Comparison of ENCODE assay signal across 8 mouse cellular contexts in the genomic region with DNA sequence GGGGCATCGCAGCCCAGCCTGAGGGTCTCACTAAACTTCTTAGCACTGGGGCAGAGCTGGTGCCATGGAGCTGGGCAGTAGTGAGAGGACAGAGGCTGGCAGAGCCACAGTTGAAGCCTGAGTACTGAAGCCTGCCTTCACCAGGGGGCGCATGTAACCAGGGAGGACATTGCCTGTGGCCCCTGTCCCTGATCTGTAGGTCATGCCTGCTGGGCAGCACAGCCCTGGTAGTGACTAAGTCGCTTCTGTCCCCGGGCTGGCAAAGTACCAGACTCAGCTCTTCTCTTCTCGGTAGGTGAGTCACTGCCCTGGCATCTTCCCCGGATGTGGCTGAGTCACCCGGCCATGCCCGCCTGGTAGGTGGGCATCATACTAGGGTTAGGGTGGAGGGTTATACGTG. TPM values are rescaled to one million over a fixed set of nuclear protein-coding genes. Genes with fewer than 3 reads are reported as not detected.
A peak's percentile ranks its signal among the peaks of the same experiment; 100 is the strongest.
DNase-seq lines count a peak whose midpoint lies in the region; ATAC-seq and TF ChIP-seq lines count a peak whose summit lies in the region.

No protein-coding gene starts in this region.

- TF ChIP-seq CTCF in left cerebral cortex, adult 2 months (IDR thresholded peaks at IDR 0.05), result peak; percentile 55

- peaks cover 87% of the 10 kb centered on the region for H3K4me1 ChIP-seq in embryonic facial prominence, embryonic 12.5 days
- peaks cover 83% of the 10 kb centered on the region for H3K4me1 ChIP-seq in limb, embryonic 14.5 days (ENCODE audit: control insufficient read depth, insufficient read depth, low read length)
- peaks cover 79% of the 10 kb centered on the region for H3K4me1 ChIP-seq in neural tube, embryonic 12.5 days

- H3K4me2 ChIP-seq in embryonic facial prominence, embryonic 12.5 days (replicated peaks), result peak overlapping the region; percentile 45
- H3K4me2 ChIP-seq in limb, embryonic 14.5 days (replicated peaks; ENCODE audit: low read depth, low read length, severe bottlenecking), result peak overlapping the region; percentile 82
- peak overlapping the region; percentile 46 for H3K4me2 ChIP-seq in neural tube, embryonic 12.5 days (replicated peaks)

- no peak overlapping the region for H3K27ac ChIP-seq in left cerebral cortex, adult 2 months
- H3K27ac ChIP-seq in embryonic facial prominence, embryonic 12.5 days, result peak overlapping the region; percentile 95
- peak overlapping the region; percentile 63 for H3K27ac ChIP-seq in limb, embryonic 14.5 days (replicated peaks; ENCODE audit: low read depth, low read length)
- H3K27ac ChIP-seq in neural tube, embryonic 12.5 days, result 0 out of 2 replicates have a peak overlapping the region, but pooled peaks have one; percentile 20

- no peaks in the 10 kb centered on the region for H3K36me3 ChIP-seq in embryonic facial prominence, embryonic 12.5 days
- 0 out of 2 replicates have a peak, but pooled peaks cover 3% of the 10 kb centered on the region for H3K36me3 ChIP-seq in limb, embryonic 14.5 days (ENCODE audit: control insufficient read depth, insufficient read depth, low read length)
- no peaks in the 10 kb centered on the region for H3K36me3 ChIP-seq in neural tube, embryonic 12.5 days

- TF ChIP-seq POLR2A in limb, embryonic 14.5 days (IDR thresholded peaks at IDR 0.05; ENCODE audit: borderline replicate concordance, extremely low read depth, insufficient read depth, insufficient read length), result no peak

- peak overlapping the region; percentile 34 for H3K9ac ChIP-seq in embryonic facial prominence, embryonic 12.5 days
- H3K9ac ChIP-seq in limb, embryonic 14.5 days (ENCODE audit: low read depth, low read length, severe bottlenecking), result peak overlapping the region; percentile 12; the same call in 1 of the 2 replicates
- H3K9ac ChIP-seq in neural tube, embryonic 12.5 days, result peak overlapping the region; percentile 36

- H3K4me3 ChIP-seq in left cerebral cortex, adult 2 months, result no peak overlapping the region
- peak overlapping the region; percentile 14 for H3K4me3 ChIP-seq in embryonic facial prominence, embryonic 12.5 days
- H3K4me3 ChIP-seq in limb, embryonic 14.5 days (replicated peaks; ENCODE audit: low read length), result peak overlapping the region; percentile 18
- H3K4me3 ChIP-seq in neural tube, embryonic 12.5 days, result no peak overlapping the region

- WGBS in embryonic facial prominence, embryonic 12.5 days, result 45% methylated on average over 9 of the region's 9 CpGs
- 48% methylated on average over 9 of the region's 9 CpGs for WGBS in limb, embryonic 14.5 days
- WGBS in neural tube, embryonic 12.5 days, result 41% methylated on average over 9 of the region's 9 CpGs

- H3K9me3 ChIP-seq in embryonic facial prominence, embryonic 12.5 days, result no peaks in the 10 kb centered on the region
- H3K9me3 ChIP-seq in limb, embryonic 14.5 days (ENCODE audit: control insufficient read depth, low read length), result no peaks in the 10 kb centered on the region
- H3K9me3 ChIP-seq in neural tube, embryonic 12.5 days, result no peaks in the 10 kb centered on the region

- ATAC-seq in activated CD4-positive, CD25-positive, alpha-beta regulatory T cell, adult 4 months, result peak; percentile 33
- no peak for ATAC-seq in embryonic facial prominence, embryonic 12.5 days (ENCODE audit: insufficient number of reproducible peaks, insufficient read depth, low FRiP score, low TSS enrichment)
- no peak for ATAC-seq in limb, embryonic 14.5 days (ENCODE audit: low FRiP score, low read depth)
- ATAC-seq in neural tube, embryonic 12.5 days (ENCODE audit: low FRiP score, low read depth), result no peak

- H3K27me3 ChIP-seq in embryonic facial prominence, embryonic 12.5 days, result no peaks in the 10 kb centered on the region
- H3K27me3 ChIP-seq in limb, embryonic 14.5 days (ENCODE audit: control insufficient read depth, insufficient read depth, low read length), result no peaks in the 10 kb centered on the region
- H3K27me3 ChIP-seq in neural tube, embryonic 12.5 days (replicated peaks), result no peaks in the 10 kb centered on the region

- DNase-seq in left cerebral cortex, adult 2 months (ENCODE audit: extremely low spot score in 1 of 2, low spot score in 2 of 2), result peak; percentile 66 to 79
- no peak for DNase-seq in left cerebral cortex, adult 11 months (ENCODE audit: low spot score)
- DNase-seq in heart, postnatal 4 days, result peak; percentile 85
- DNase-seq in limb, embryonic 14.5 days (ENCODE audit: low spot score), result no peak
- DNase-seq in urinary bladder, postnatal 25 days (ENCODE audit: low spot score), result peak; percentile 77

- intact Hi-C loops in left cerebral cortex, adult 2 months (cut with DNase I), result no loop called here

RNA-seq across cellular contexts. Expression of a gene that starts 5.5 kb away (rescaled TPM):
- total RNA-seq in left cerebral cortex, adult 2 months (2021), result 10 to 100 TPM; 14.0 to 18.7 TPM
- 10 to 100 TPM in 1 of 2 experiments, 1 to 10 TPM in 1; 9.0 to 13.7 TPM for polyA plus RNA-seq in activated CD4-positive, CD25-positive, alpha-beta regulatory T cell, adult 4 months (2017; shearing (Covaris generic))
- polyA plus RNA-seq in embryonic facial prominence, embryonic 12.5 days (2016; fragmentation: Nextera tagmentation; extraction: Ambion mirVana), result 48.8 and 49.2 TPM in 2 replicates
- total RNA-seq in heart, postnatal 4 days (2021), result 10 to 100 TPM; 34.6 to 38.1 TPM
- 39.8 and 57.0 TPM in 2 replicates for polyA plus RNA-seq in limb, embryonic 14.5 days (2012; rRNA removed)
- polyA plus RNA-seq in limb, embryonic 14.5 days (2014; fragmentation: Nextera tagmentation; extraction: Ambion mirVana), result 52.4 and 58.3 TPM in 2 replicates
- 51.1 and 52.5 TPM in 2 replicates for polyA plus RNA-seq in neural tube, embryonic 12.5 days (2016; fragmentation: Nextera tagmentation; extraction: Ambion mirVana)

RNA-seq across cellular contexts. Expression of a gene that starts 25.6 kb away (rescaled TPM):
- total RNA-seq in left cerebral cortex, adult 2 months (2021), result under 1 TPM; 0.35 to 0.36 TPM
- 10 to 100 TPM; 10.1 to 17.7 TPM for polyA plus RNA-seq in activated CD4-positive, CD25-positive, alpha-beta regulatory T cell, adult 4 months (2017; shearing (Covaris generic))
- 33.1 and 34.7 TPM in 2 replicates for polyA plus RNA-seq in embryonic facial prominence, embryonic 12.5 days (2016; fragmentation: Nextera tagmentation; extraction: Ambion mirVana)
- total RNA-seq in heart, postnatal 4 days (2021), result 10 to 100 TPM in 1 of 2 experiments, 1 to 10 TPM in 1; 9.8 to 10.2 TPM
- 13.1 and 15.6 TPM in 2 replicates for polyA plus RNA-seq in limb, embryonic 14.5 days (2012; rRNA removed)
- 25.2 and 25.8 TPM in 2 replicates for polyA plus RNA-seq in limb, embryonic 14.5 days (2014; fragmentation: Nextera tagmentation; extraction: Ambion mirVana)
- 18.4 and 19.2 TPM in 2 replicates for polyA plus RNA-seq in neural tube, embryonic 12.5 days (2016; fragmentation: Nextera tagmentation; extraction: Ambion mirVana)

RNA-seq across cellular contexts. Expression of a gene that starts 49.7 kb away (rescaled TPM):
- 1 to 10 TPM; 1.4 to 3.2 TPM for total RNA-seq in left cerebral cortex, adult 2 months (2021)
- under 1 TPM in 1 of 2 experiments, not detected in 1; 0.41 TPM for polyA plus RNA-seq in activated CD4-positive, CD25-positive, alpha-beta regulatory T cell, adult 4 months (2017; shearing (Covaris generic))
- polyA plus RNA-seq in embryonic facial prominence, embryonic 12.5 days (2016; fragmentation: Nextera tagmentation; extraction: Ambion mirVana), result 0.73 and 1.4 TPM in 2 replicates
- total RNA-seq in heart, postnatal 4 days (2021), result 1 to 10 TPM; 2.0 to 2.5 TPM
- polyA plus RNA-seq in limb, embryonic 14.5 days (2012; rRNA removed), result 1.3 and 2.2 TPM in 2 replicates
- 0.41 and 0.45 TPM in 2 replicates for polyA plus RNA-seq in limb, embryonic 14.5 days (2014; fragmentation: Nextera tagmentation; extraction: Ambion mirVana)
- polyA plus RNA-seq in neural tube, embryonic 12.5 days (2016; fragmentation: Nextera tagmentation; extraction: Ambion mirVana), result 1.8 and 2.0 TPM in 2 replicates

Comparison
In these comparisons a context has a peak if more than half of its experiments do, and no peak if none do; other contexts are left out.
1. DNase-seq: peak in left cerebral cortex, adult 2 months (2 of 2), heart, postnatal 4 days (single experiment) and urinary bladder, postnatal 25 days (single experiment); none in left cerebral cortex, adult 11 months (single experiment) and limb, embryonic 14.5 days (single experiment).
2. H3K4me3 ChIP-seq: peak in embryonic facial prominence, embryonic 12.5 days (single experiment) and limb, embryonic 14.5 days (single experiment); none in left cerebral cortex, adult 2 months (single experiment) and neural tube, embryonic 12.5 days (single experiment).
3. Peak in every context shown above with its lines, with median percentiles within 50 percentile points of each other: H3K4me2 ChIP-seq and H3K9ac ChIP-seq.